Mouse (Mus musculus) naive thymus-derived CD4-positive, alpha-beta T cell, adult 2 months (primary cell): ENCODE results near the gene Capzb.

ENCODE experiments used
- DNase-seq: peaks from one replicate; pipeline ENCODE4 v3.0.0-alpha.2; 2011; ENCODE audit warnings: low read depth

The Capzb gene

GRCm38 (mm10) chr4:139192499-139193175, at the start of gene Capzb:
TSS of gene Capzb (plus strand) at chr4:139192899.
- peak; percentile 97 for DNase-seq

- DNase-seq: no peak
These were observed 49.7 kb upstream of the Capzb start for GRCm38 (mm10) chr4:139142985-139143384.

GRCm38 (mm10) chr4:139144577-139144976, 48.1 kb upstream of the Capzb start:
- DNase-seq: no peak

GRCm38 (mm10) chr4:139145156-139145555, 47.5 kb upstream of the Capzb start:
- DNase-seq: peak; percentile 40

GRCm38 (mm10) chr4:139146760-139147159, 45.9 kb upstream of the Capzb start:
- no peak for DNase-seq

- no peak for DNase-seq
These were observed 41.3 kb upstream of the Capzb start for GRCm38 (mm10) chr4:139151370-139151769.

GRCm38 (mm10) chr4:139154576-139155307, 38.0 kb upstream of the Capzb start:
- DNase-seq: no peak

GRCm38 (mm10) chr4:139156538-139156937, 36.2 kb upstream of the Capzb start:
- DNase-seq: no peak

- no peak for DNase-seq
These were observed 34.3 kb upstream of the Capzb start for GRCm38 (mm10) chr4:139158350-139158749.

- DNase-seq: no peak
These were observed 31.6 kb upstream of the Capzb start for GRCm38 (mm10) chr4:139161076-139161475.

- no peak for DNase-seq
These were observed 28.6 kb upstream of the Capzb start for GRCm38 (mm10) chr4:139164082-139164481.

GRCm38 (mm10) chr4:139165259-139165658, 27.4 kb upstream of the Capzb start:
- no peak for DNase-seq

- DNase-seq: no peak
These were observed 26.5 kb upstream of the Capzb start for GRCm38 (mm10) chr4:139166244-139166643.

- DNase-seq: no peak
These were observed 25.6 kb upstream of the Capzb start for GRCm38 (mm10) chr4:139167107-139167506.

- DNase-seq: peak; percentile 45
These were observed 23.5 kb upstream of the Capzb start for GRCm38 (mm10) chr4:139168985-139169747.

GRCm38 (mm10) chr4:139169748-139170279, 22.9 kb upstream of the Capzb start:
- no peak for DNase-seq

GRCm38 (mm10) chr4:139175061-139175971, 17.4 kb upstream of the Capzb start:
- DNase-seq: no peak

GRCm38 (mm10) chr4:139176023-139176422, 16.7 kb upstream of the Capzb start:
- DNase-seq: no peak

GRCm38 (mm10) chr4:139177921-139178320, 14.8 kb upstream of the Capzb start:
- DNase-seq: peak; percentile 52

- no peak for DNase-seq
These were observed 14.3 kb upstream of the Capzb start for GRCm38 (mm10) chr4:139178377-139178776.

GRCm38 (mm10) chr4:139179218-139179617, 13.5 kb upstream of the Capzb start:
- no peak for DNase-seq
